Mouse (Mus musculus) cortical plate, adult 2 months (tissue): Measurements from ENCODE around the gene Helz2.

Experiments used
- CTCF ChIP-seq: fragments of 200-500 bp; IDR thresholded peaks from 2 replicates; pipeline ENCODE4 v1.5.1; 2011; ENCODE audit warnings: mild to moderate bottlenecking, control low read depth, low read length; ENCODE audit not compliant: insufficient read depth; ENCODE audit errors: extremely low read depth
- POLR2A ChIP-seq: fragments of 200-500 bp; IDR thresholded peaks from 2 replicates; pipeline ENCODE4 v1.6.1; 2011; ENCODE audit warnings: mild to moderate bottlenecking, low read length, control low read depth; ENCODE audit not compliant: insufficient read depth; ENCODE audit errors: extremely low read depth

DNA sequence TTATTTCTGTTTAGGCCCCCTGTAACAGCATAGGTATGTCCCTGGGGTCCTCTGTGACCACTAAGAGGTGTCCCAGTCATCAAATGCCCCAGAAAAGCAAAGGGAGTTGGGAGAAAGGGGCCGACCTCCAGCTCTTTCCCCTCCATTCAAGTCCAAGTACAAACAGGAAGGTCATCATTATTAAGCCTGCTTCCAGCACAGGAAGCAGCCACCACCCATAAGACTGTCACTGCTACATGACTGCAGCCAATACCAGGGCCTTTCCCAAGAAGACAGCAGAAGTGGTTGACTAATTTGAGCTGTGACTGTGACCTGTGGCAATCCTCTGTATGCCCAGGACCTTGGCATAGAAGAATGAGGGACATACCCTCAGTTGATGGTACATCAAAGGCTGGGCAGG is 13.5 kb downstream of the Helz2 start:
- TF ChIP-seq CTCF (no peak), POLR2A (no peak)
